Mouse (Mus musculus) spleen, postnatal 10 days (tissue): ENCODE measurements around the gene Tnik.

Experiments used
- DNase-seq, 2 experiments: peaks; one replicate each; pipeline ENCODE4 v3.0.0; 2021 to 2022; ENCODE audit warnings: low spot score in 2 of 2

Tnik gene

GRCm38 (mm10) chr3:28543380-28543984, 280.5 kb downstream of the Tnik start:
- DNase-seq = peak in 1 of 2 experiments; percentile 18

GRCm38 (mm10) chr3:28544345-28544869, 281.4 kb downstream of the Tnik start:
- DNase-seq = no peak

GRCm38 (mm10) chr3:28547965-28548730, 285.1 kb downstream of the Tnik start:
- no peak for DNase-seq

GRCm38 (mm10) chr3:28549391-28549790, 286.4 kb downstream of the Tnik start:
- no peak for DNase-seq

GRCm38 (mm10) chr3:28550497-28551093, 287.6 kb downstream of the Tnik start:
- no peak for DNase-seq

GRCm38 (mm10) chr3:28551756-28552155, 288.7 kb downstream of the Tnik start:
- DNase-seq = no peak

GRCm38 (mm10) chr3:28554934-28555333, 291.9 kb downstream of the Tnik start:
- no peak for DNase-seq

GRCm38 (mm10) chr3:28555795-28556570, 293.0 kb downstream of the Tnik start:
- DNase-seq = no peak

- no peak for DNase-seq
Observed at GRCm38 (mm10) chr3:28558328-28558871, 295.4 kb downstream of the Tnik start.

- no peak for DNase-seq
Observed at GRCm38 (mm10) chr3:28561408-28561807, 298.4 kb downstream of the Tnik start.

GRCm38 (mm10) chr3:28562612-28563332, 299.8 kb downstream of the Tnik start:
- peak in 1 of 2 experiments; percentile 17 for DNase-seq

- DNase-seq = no peak
Observed at GRCm38 (mm10) chr3:28564370-28565357, 301.6 kb downstream of the Tnik start.

GRCm38 (mm10) chr3:28577301-28577700, 314.3 kb downstream of the Tnik start:
- DNase-seq = no peak

GRCm38 (mm10) chr3:28578950-28579615, 316.1 kb downstream of the Tnik start:
- DNase-seq = no peak

GRCm38 (mm10) chr3:28585750-28586465, 322.9 kb downstream of the Tnik start:
- DNase-seq = no peak

GRCm38 (mm10) chr3:28587808-28588207, 324.8 kb downstream of the Tnik start:
- no peak for DNase-seq

GRCm38 (mm10) chr3:28591345-28591744, 328.3 kb downstream of the Tnik start:
- no peak for DNase-seq

- DNase-seq = no peak
Observed at GRCm38 (mm10) chr3:28593922-28594321, 330.9 kb downstream of the Tnik start.
